Mouse (Mus musculus) neural tube, embryonic 13.5 days (tissue): Measurements from ENCODE around the gene Galnt9. TPM values are rescaled to one million over a fixed set of nuclear protein-coding genes. Genes with fewer than 3 reads are reported as not detected.

Experiments used
- ATAC-seq: fragments of 200-750 bp; cut with Nextera tagmentation; 2 replicates; pipeline ENCODE4 v1.8.0; 2017; ENCODE audit warnings: low read depth, mild to moderate bottlenecking, moderate TSS enrichment, moderate library complexity
- H3K27ac ChIP-seq: fragments of 300-500 bp; sonication (generic); replicated peaks from 2 replicates; pipeline ENCODE4 v1.5.1; 2015; ENCODE audit warnings: moderate library complexity, mild to moderate bottlenecking, inconsistent platforms
- H3K27me3 ChIP-seq: fragments of 300-500 bp; sonication (generic); 2 replicates; pipeline ENCODE4 v1.6.1; 2015; ENCODE audit warnings: mild to moderate bottlenecking, inconsistent platforms
- H3K36me3 ChIP-seq: fragments of 300-500 bp; sonication (generic); 2 replicates; pipeline ENCODE4 v1.6.1; 2015; ENCODE audit warnings: mild to moderate bottlenecking, inconsistent platforms
- H3K4me1 ChIP-seq: fragments of 300-500 bp; sonication (generic); replicated peaks from 2 replicates; pipeline ENCODE4 v1.6.1; 2015; ENCODE audit warnings: inconsistent platforms
- H3K4me2 ChIP-seq: fragments of 300-500 bp; sonication (generic); 2 replicates; pipeline ENCODE4 v1.6.1; 2015; ENCODE audit warnings: inconsistent platforms, mild to moderate bottlenecking, moderate library complexity
- H3K4me3 ChIP-seq: fragments of 300-500 bp; sonication (generic); 2 replicates; pipeline ENCODE4 v1.5.1; 2015; ENCODE audit warnings: mild to moderate bottlenecking, inconsistent platforms
- H3K9ac ChIP-seq: fragments of 300-500 bp; sonication (generic); 2 replicates; pipeline ENCODE4 v1.6.1; 2015; ENCODE audit warnings: moderate library complexity, mild to moderate bottlenecking, inconsistent platforms
- H3K9me3 ChIP-seq: fragments of 300-500 bp; sonication (generic); 2 replicates; pipeline ENCODE4 v1.6.1; 2016; ENCODE audit warnings: inconsistent platforms
- WGBS: fragments of 180-500 bp; shearing (Covaris S2); methylation state at CpG from one replicate; pipeline ENCODE4 v1.1.7; 2015; 5-methylcytosine and 5-hydroxymethylcytosine counted together
- polyA plus RNA-seq: library from polyadenylated mRNA; unstranded; fragments of >200 nt; fragmentation: Nextera tagmentation; extraction: Ambion mirVana; gene quantifications from 2 replicates; pipeline ENCODE4 v1.2.1, GENCODE M21; 2015

Gene Galnt9
- polyA plus RNA-seq, 1 experiment from 2014 or later, result 17.8 TPM

GRCm38 (mm10) chr5:110540947-110541346 is 3.2 kb upstream of the Galnt9 start:
- Histone ChIP-seq H3K27me3 (peaks cover 48% of the 10 kb centered on the region), H3K4me2 (no peak overlapping the region), H3K4me1 (peaks cover 25% of the 10 kb centered on the region), H3K9ac (no peak overlapping the region), H3K36me3 (no peaks in the 10 kb centered on the region), H3K4me3 (no peak overlapping the region), H3K9me3 (no peaks in the 10 kb centered on the region), H3K27ac (no peak overlapping the region)
- no peak for ATAC-seq
- 63% methylated on average over 2 of the region's 2 CpGs for WGBS

GRCm38 (mm10) chr5:110541456-110541855 is 2.7 kb upstream of the Galnt9 start:
- no peak overlapping the region for H3K9ac ChIP-seq
- H3K36me3 ChIP-seq, result no peaks in the 10 kb centered on the region
- H3K4me1 ChIP-seq, result peaks cover 25% of the 10 kb centered on the region
- ATAC-seq, result no peak
- WGBS, result 77% methylated on average over 6 of the region's 6 CpGs
- peaks cover 53% of the 10 kb centered on the region for H3K27me3 ChIP-seq
- no peak overlapping the region for H3K4me3 ChIP-seq
- H3K4me2 ChIP-seq, result no peak overlapping the region
- H3K9me3 ChIP-seq, result no peaks in the 10 kb centered on the region
- no peak overlapping the region for H3K27ac ChIP-seq

- Histone ChIP-seq H3K36me3 (no peaks in the 10 kb centered on the region), H3K27me3 (peaks cover 63% of the 10 kb centered on the region), H3K9ac (peak overlapping the region; percentile 77), H3K9me3 (no peaks in the 10 kb centered on the region), H3K4me1 (peaks cover 47% of the 10 kb centered on the region), H3K4me3 (peak overlapping the region; percentile 56), H3K4me2 (peak overlapping the region; percentile 70), H3K27ac (peak overlapping the region; percentile 62; the same call in 1 of the 2 replicates)
- 2% methylated on average over 24 of the region's 24 CpGs for WGBS
- peak; percentile 42 for ATAC-seq
Observed at GRCm38 (mm10) chr5:110544691-110545069, 525 bp downstream of the Galnt9 start.

GRCm38 (mm10) chr5:110545311-110545710 is 1.2 kb downstream of the Galnt9 start:
- no peaks in the 10 kb centered on the region for H3K36me3 ChIP-seq

GRCm38 (mm10) chr5:110546136-110546535 is 2.0 kb downstream of the Galnt9 start:
- 70% methylated on average over 11 of the region's 11 CpGs for WGBS
- H3K4me1 ChIP-seq, result peaks cover 47% of the 10 kb centered on the region
- no peaks in the 10 kb centered on the region for H3K36me3 ChIP-seq
- peak overlapping the region; percentile 70 for H3K4me2 ChIP-seq
- 0 out of 2 replicates have a peak overlapping the region, but pooled peaks have one; percentile 77 for H3K9ac ChIP-seq
- peaks cover 56% of the 10 kb centered on the region for H3K27me3 ChIP-seq
- H3K27ac ChIP-seq, result no peak overlapping the region
- peak overlapping the region; percentile 56 for H3K4me3 ChIP-seq
- no peaks in the 10 kb centered on the region for H3K9me3 ChIP-seq
- ATAC-seq, result no peak

More at GRCm38 (mm10) chr5:110545311-110545710, 1.2 kb downstream of the Galnt9 start:
- H3K9ac ChIP-seq, result peak overlapping the region; percentile 77
- WGBS, result 80% methylated on average over 7 of the region's 7 CpGs
- no peak for ATAC-seq
- H3K9me3 ChIP-seq, result no peaks in the 10 kb centered on the region
- peaks cover 63% of the 10 kb centered on the region for H3K27me3 ChIP-seq
- no peak overlapping the region for H3K27ac ChIP-seq
- H3K4me1 ChIP-seq, result peaks cover 47% of the 10 kb centered on the region
- peak overlapping the region; percentile 56 for H3K4me3 ChIP-seq
- H3K4me2 ChIP-seq, result peak overlapping the region; percentile 70

- H3K36me3 ChIP-seq, result no peaks in the 10 kb centered on the region
- no peak for ATAC-seq
- no peak overlapping the region for H3K4me3 ChIP-seq
- H3K4me1 ChIP-seq, result peaks cover 51% of the 10 kb centered on the region
- no peaks in the 10 kb centered on the region for H3K9me3 ChIP-seq
- H3K4me2 ChIP-seq, result peak overlapping the region; percentile 70
- H3K9ac ChIP-seq, result no peak overlapping the region
- H3K27me3 ChIP-seq, result peaks cover 50% of the 10 kb centered on the region
- no peak overlapping the region; the same call in 1 of the 2 replicates for H3K27ac ChIP-seq
- WGBS, result 65% methylated on average over 5 of the region's 5 CpGs
Observed at GRCm38 (mm10) chr5:110546726-110547406, 2.7 kb downstream of the Galnt9 start.

GRCm38 (mm10) chr5:110548446-110548845 is 4.3 kb downstream of the Galnt9 start:
- H3K36me3 ChIP-seq, result no peaks in the 10 kb centered on the region
- 38% methylated on average over 7 of the region's 7 CpGs for WGBS
- no peak overlapping the region for H3K4me3 ChIP-seq
- H3K4me2 ChIP-seq, result no peak overlapping the region
- H3K4me1 ChIP-seq, result peaks cover 65% of the 10 kb centered on the region
- H3K9ac ChIP-seq, result no peak overlapping the region
- ATAC-seq, result no peak
- peaks cover 40% of the 10 kb centered on the region for H3K27me3 ChIP-seq
- H3K27ac ChIP-seq, result no peak overlapping the region
- no peaks in the 10 kb centered on the region for H3K9me3 ChIP-seq

GRCm38 (mm10) chr5:110550189-110550588 is 6.0 kb downstream of the Galnt9 start:
- Histone ChIP-seq H3K9me3 (no peaks in the 10 kb centered on the region), H3K27me3 (peaks cover 22% of the 10 kb centered on the region), H3K36me3 (no peaks in the 10 kb centered on the region), H3K27ac (no peak overlapping the region), H3K4me3 (no peak overlapping the region), H3K9ac (no peak overlapping the region), H3K4me1 (peaks cover 63% of the 10 kb centered on the region), H3K4me2 (no peak overlapping the region)
- ATAC-seq, result no peak
- WGBS, result 90% methylated on average over 2 of the region's 2 CpGs

- Histone ChIP-seq H3K36me3 (no peaks in the 10 kb centered on the region), H3K4me2 (no peak overlapping the region), H3K9me3 (no peaks in the 10 kb centered on the region), H3K27me3 (peaks cover 16% of the 10 kb centered on the region), H3K4me1 (peaks cover 57% of the 10 kb centered on the region), H3K27ac (no peak overlapping the region), H3K4me3 (no peak overlapping the region), H3K9ac (no peak overlapping the region)
- ATAC-seq, result no peak
- 30% methylated on average over 4 of the region's 4 CpGs for WGBS
Observed at GRCm38 (mm10) chr5:110550841-110551240, 6.7 kb downstream of the Galnt9 start.

GRCm38 (mm10) chr5:110552005-110552404 is 7.8 kb downstream of the Galnt9 start:
- no peaks in the 10 kb centered on the region for H3K36me3 ChIP-seq
- no peak overlapping the region for H3K4me2 ChIP-seq
- no peak overlapping the region for H3K27ac ChIP-seq
- WGBS, result 72% methylated on average over 3 of the region's 3 CpGs
- H3K9ac ChIP-seq, result no peak overlapping the region
- H3K4me3 ChIP-seq, result no peak overlapping the region
- H3K4me1 ChIP-seq, result peaks cover 45% of the 10 kb centered on the region
- no peaks in the 10 kb centered on the region for H3K9me3 ChIP-seq
- ATAC-seq, result no peak
- peaks cover 6% of the 10 kb centered on the region for H3K27me3 ChIP-seq

- H3K4me2 ChIP-seq, result no peak overlapping the region
- no peaks in the 10 kb centered on the region for H3K36me3 ChIP-seq
- ATAC-seq, result peak; percentile 54; the same call in 1 of the 2 replicates
- no peaks in the 10 kb centered on the region for H3K9me3 ChIP-seq
- H3K9ac ChIP-seq, result no peak overlapping the region
- H3K4me3 ChIP-seq, result no peak overlapping the region
- 0 out of 2 replicates have a peak overlapping the region, but pooled peaks have one; percentile 9 for H3K27ac ChIP-seq
- H3K4me1 ChIP-seq, result peaks cover 35% of the 10 kb centered on the region
- H3K27me3 ChIP-seq, result no peaks in the 10 kb centered on the region; the same call in 1 of the 2 replicates
- WGBS, result 36% methylated on average over 4 of the region's 4 CpGs
Observed at GRCm38 (mm10) chr5:110553315-110553714, 9.2 kb downstream of the Galnt9 start.

- Histone ChIP-seq H3K27me3 (no peaks in the 10 kb centered on the region), H3K4me1 (peaks cover 32% of the 10 kb centered on the region), H3K9me3 (no peaks in the 10 kb centered on the region), H3K4me2 (no peak overlapping the region), H3K4me3 (no peak overlapping the region), H3K27ac (no peak overlapping the region), H3K9ac (no peak overlapping the region), H3K36me3 (no peaks in the 10 kb centered on the region)
- no peak; the same call in 1 of the 2 replicates for ATAC-seq
- 52% methylated on average over 2 of the region's 2 CpGs for WGBS
Observed at GRCm38 (mm10) chr5:110555198-110555597, 11.0 kb downstream of the Galnt9 start.

GRCm38 (mm10) chr5:110558368-110558767 is 14.2 kb downstream of the Galnt9 start:
- H3K27me3 ChIP-seq, result no peaks in the 10 kb centered on the region
- H3K36me3 ChIP-seq, result no peaks in the 10 kb centered on the region
- peaks cover 15% of the 10 kb centered on the region for H3K4me1 ChIP-seq
- no peak overlapping the region for H3K27ac ChIP-seq
- no peak overlapping the region for H3K9ac ChIP-seq
- no peaks in the 10 kb centered on the region for H3K9me3 ChIP-seq
- 8% methylated on average over 8 of the region's 8 CpGs for WGBS
- no peak overlapping the region for H3K4me3 ChIP-seq
- no peak overlapping the region for H3K4me2 ChIP-seq
- ATAC-seq, result no peak
